Comparison of ENCODE assay signal across 8 mouse cellular contexts in the genomic region with DNA sequence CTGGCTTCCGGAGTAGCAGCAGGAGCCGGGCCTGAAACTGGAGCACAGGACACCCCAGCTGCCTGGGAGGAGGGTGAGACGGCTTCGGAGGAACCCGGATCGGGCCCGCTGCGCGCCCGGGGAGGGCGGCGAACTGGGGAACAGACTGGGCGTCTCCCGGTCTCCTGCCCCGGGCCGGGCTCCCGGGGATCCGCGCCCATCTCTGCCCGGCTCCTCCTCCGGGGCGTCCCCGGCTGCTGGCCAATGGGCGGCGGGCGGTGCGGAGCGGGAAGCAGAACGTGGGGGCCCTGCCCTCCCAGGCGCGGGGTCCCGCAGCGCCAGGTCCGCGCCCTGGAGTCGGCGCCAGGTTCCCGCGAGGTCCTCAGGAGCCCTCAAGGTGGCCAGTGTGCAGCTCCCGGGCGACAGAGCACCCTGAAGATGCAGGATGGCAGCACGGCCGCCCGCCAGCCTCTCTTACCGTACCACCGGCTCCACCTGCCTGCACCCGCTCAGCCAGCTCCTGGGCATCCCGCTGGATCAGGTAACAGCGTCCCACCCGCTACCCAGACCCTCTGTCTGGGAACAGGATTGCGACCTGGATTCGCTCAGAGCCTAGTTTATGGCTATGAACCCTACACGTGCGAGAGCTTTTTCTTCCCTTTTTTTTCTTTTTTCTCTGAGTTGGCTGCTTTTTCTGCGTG. TPM values are rescaled to one million over a fixed set of nuclear protein-coding genes. Genes with fewer than 3 reads are reported as not detected.
DNase-seq lines count a peak whose midpoint lies in the region; ATAC-seq lines count a peak whose summit lies in the region.

A gene (plus strand): TSS at position 247 of the 680 bp plus-strand sequence.

- no peaks in the 10 kb centered on the region for H3K4me1 ChIP-seq in forebrain, embryonic 11.5 days (replicated peaks; ENCODE audit: control insufficient read depth, insufficient read depth, low read length)
- H3K4me1 ChIP-seq in heart, embryonic 16.5 days (ENCODE audit: control insufficient read depth, insufficient read depth, low read length), result no peaks in the 10 kb centered on the region
- peaks cover 4% of the 10 kb centered on the region; the same call in 1 of the 2 replicates for H3K4me1 ChIP-seq in liver, embryonic 13.5 days (replicated peaks)

- peak within 1 kb of the TSS; percentile 73 for H3K9ac ChIP-seq in forebrain, embryonic 11.5 days (ENCODE audit: low read length)
- peak within 1 kb of the TSS; percentile 75 for H3K9ac ChIP-seq in heart, embryonic 16.5 days (ENCODE audit: low read length)
- peak within 1 kb of the TSS; percentile 65 for H3K9ac ChIP-seq in liver, embryonic 13.5 days

- ATAC-seq in forebrain, embryonic 11.5 days (replicated peaks; ENCODE audit: low FRiP score), result peak; percentile 95
- peak; percentile 89 for ATAC-seq in heart, embryonic 16.5 days (replicated peaks; ENCODE audit: extremely low read depth, insufficient read depth, low FRiP score)
- peak; percentile 93 for ATAC-seq in liver, embryonic 13.5 days (ENCODE audit: low read depth)

- peaks cover 7% of the 10 kb centered on the region; the same call in 1 of the 2 replicates for H3K27me3 ChIP-seq in forebrain, embryonic 11.5 days (ENCODE audit: control insufficient read depth, insufficient read depth, low read length)
- peaks cover 6% of the 10 kb centered on the region; the same call in 1 of the 2 replicates for H3K27me3 ChIP-seq in heart, embryonic 16.5 days (ENCODE audit: control insufficient read depth, insufficient read depth, low read length)
- peaks cover 42% of the 10 kb centered on the region for H3K27me3 ChIP-seq in liver, embryonic 13.5 days
- no peaks in the 10 kb centered on the region; the same call in 1 of the 2 replicates for H3K27me3 ChIP-seq in splenic B cell, adult 2 months (ENCODE audit: control insufficient read depth, insufficient read depth, low read length, poor library complexity, severe bottlenecking)

- WGBS in forebrain, embryonic 11.5 days, result under 1% methylated on average over 55 of the region's 55 CpGs
- WGBS in heart, embryonic 16.5 days, result under 1% methylated on average over 54 of the region's 55 CpGs
- under 1% methylated on average over 50 of the region's 55 CpGs for WGBS in liver, embryonic 13.5 days (ENCODE audit: insufficient replicate concordance)

- H3K27ac ChIP-seq in forebrain, embryonic 11.5 days (ENCODE audit: low read depth, low read length), result no peak within 1 kb of the TSS
- no peak within 1 kb of the TSS for H3K27ac ChIP-seq in heart, embryonic 16.5 days (ENCODE audit: low read length)
- no peak within 1 kb of the TSS for H3K27ac ChIP-seq in liver, embryonic 13.5 days

- no peaks in the 10 kb centered on the region for H3K36me3 ChIP-seq in forebrain, embryonic 11.5 days (ENCODE audit: control insufficient read depth, insufficient read depth, low read length)
- H3K36me3 ChIP-seq in heart, embryonic 16.5 days (ENCODE audit: control insufficient read depth, insufficient read depth), result no peaks in the 10 kb centered on the region
- H3K36me3 ChIP-seq in liver, embryonic 13.5 days, result no peaks in the 10 kb centered on the region
- no peaks in the 10 kb centered on the region for H3K36me3 ChIP-seq in splenic B cell, adult 2 months (ENCODE audit: control insufficient read depth, insufficient read depth, low read length, poor library complexity, severe bottlenecking)

- H3K4me2 ChIP-seq in forebrain, embryonic 11.5 days (ENCODE audit: low read depth, low read length, severe bottlenecking), result peak within 1 kb of the TSS; percentile 94
- peak within 1 kb of the TSS; percentile 93 for H3K4me2 ChIP-seq in heart, embryonic 16.5 days (ENCODE audit: low read depth, low read length)
- peak within 1 kb of the TSS; percentile 74 for H3K4me2 ChIP-seq in liver, embryonic 13.5 days

- no peaks in the 10 kb centered on the region for H3K9me3 ChIP-seq in forebrain, embryonic 11.5 days (ENCODE audit: control insufficient read depth, low read length)
- H3K9me3 ChIP-seq in heart, embryonic 16.5 days (replicated peaks; ENCODE audit: control insufficient read depth, low read length), result no peaks in the 10 kb centered on the region
- H3K9me3 ChIP-seq in liver, embryonic 13.5 days (replicated peaks), result no peaks in the 10 kb centered on the region

- peak within 1 kb of the TSS; percentile 55 for H3K4me3 ChIP-seq in forebrain, embryonic 11.5 days (ENCODE audit: low read depth, low read length)
- peak within 1 kb of the TSS; percentile 72 for H3K4me3 ChIP-seq in heart, embryonic 16.5 days (ENCODE audit: low read length)
- peak within 1 kb of the TSS; percentile 57 for H3K4me3 ChIP-seq in liver, embryonic 13.5 days (replicated peaks)

- peak; percentile 78 for DNase-seq in CD4-positive, CD25-positive, alpha-beta regulatory T cell, adult 2 months (ENCODE audit: low read depth, low spot score)
- DNase-seq in c-Kit-positive CD71-negative TER-119-negative erythroid progenitor cells, embryonic 14.5 days (ENCODE audit: low read depth), result peak; percentile 36
- peak; percentile 82 for DNase-seq in forebrain, embryonic 11.5 days (ENCODE audit: low spot score)
- peak; percentile 73 to 89 for DNase-seq in kidney, postnatal 25 days
- DNase-seq in liver, embryonic 13.5 days, result peak; percentile 56
- peak; percentile 76 for DNase-seq in naive thymus-derived CD4-positive, alpha-beta T cell, adult 2 months (ENCODE audit: low read depth)
- peak; percentile 1 for DNase-seq in splenic B cell, adult 2 months (ENCODE audit: low read depth, low spot score)

RNA-seq across cellular contexts. Expression of the gene that starts here (rescaled TPM):
- 5.5 and 6.0 TPM in 2 replicates for polyA plus RNA-seq in forebrain, embryonic 11.5 days (2014; fragmentation: Nextera tagmentation; extraction: Ambion mirVana)
- polyA plus RNA-seq in heart, embryonic 16.5 days (2015; fragmentation: Nextera tagmentation; extraction: Ambion mirVana), result 4.0 and 4.1 TPM in 2 replicates
- 1.7 and 2.3 TPM in 2 replicates for polyA plus RNA-seq in liver, embryonic 13.5 days (2015; fragmentation: Nextera tagmentation; extraction: Ambion mirVana)

Comparison
In these comparisons a context has a peak if more than half of its experiments do, and no peak if none do; other contexts are left out.
1. DNase-seq: peak in every context shown above with its lines; median percentile 82 in forebrain, embryonic 11.5 days; 81 in kidney, postnatal 25 days; 78 in CD4-positive, CD25-positive, alpha-beta regulatory T cell, adult 2 months; 76 in naive thymus-derived CD4-positive, alpha-beta T cell, adult 2 months; 56 in liver, embryonic 13.5 days; 36 in c-Kit-positive CD71-negative TER-119-negative erythroid progenitor cells, embryonic 14.5 days; 1 in splenic B cell, adult 2 months.